In the genomic region with DNA sequence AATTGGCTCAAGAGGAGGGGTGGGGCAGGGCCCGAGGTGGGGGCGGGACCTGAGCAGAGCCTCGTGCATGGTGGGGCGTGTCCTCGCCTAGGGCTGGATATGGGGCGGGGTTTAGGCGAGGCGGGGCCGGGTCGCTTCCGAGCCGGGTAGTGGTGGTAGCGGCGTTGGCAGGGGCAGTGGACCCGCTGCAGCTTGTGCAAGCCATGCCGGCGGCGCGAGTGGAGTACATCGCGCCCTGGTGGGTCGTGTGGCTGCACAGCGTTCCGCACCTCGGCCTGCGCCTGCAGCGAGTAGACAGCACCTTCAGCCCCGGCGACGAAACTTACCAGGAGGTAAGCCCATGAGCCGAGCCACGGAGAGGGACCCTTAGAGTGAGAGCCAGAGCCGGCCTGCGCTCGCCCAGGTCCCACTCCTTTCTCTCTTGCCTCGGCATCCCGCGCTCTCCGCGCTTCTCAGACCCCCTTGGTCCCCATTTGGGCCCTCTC, we compare ENCODE assay signal across 8 mouse cellular contexts. TPM values are rescaled to one million over a fixed set of nuclear protein-coding genes. Genes with fewer than 3 reads are reported as not detected.
DNase-seq lines count a peak whose midpoint lies in the region; ATAC-seq lines count a peak whose summit lies in the region.

Ttyh2 (plus strand) TSS at position 91 of the 485 bp plus-strand sequence.

- H3K27ac ChIP-seq in hindbrain, embryonic 13.5 days = peak within 1 kb of the TSS; percentile 66

- ATAC-seq in activated CD4-positive, CD25-positive, alpha-beta regulatory T cell, adult 4 months = peak; percentile 48
- ATAC-seq in hindbrain, embryonic 13.5 days (ENCODE audit: low FRiP score) = peak; percentile 73

- peak; percentile 89 to 93 for DNase-seq in cerebellum, postnatal 14 days
- peak; percentile 44 to 49 for DNase-seq in frontal cortex, postnatal 36 days (ENCODE audit: low spot score in 2 of 2)
- DNase-seq in layer of hippocampus, postnatal 36 days = peak; percentile 55 to 69
- peak; percentile 91 to 93 for DNase-seq in lung, postnatal 4 days
- peak; percentile 48 to 59 for DNase-seq in right cerebral cortex, adult 2 months (ENCODE audit: low spot score in 2 of 2)
- DNase-seq in urinary bladder, postnatal 36 days (ENCODE audit: low spot score in 2 of 2) = peak; percentile 61 to 86

- peaks cover 38% of the 10 kb centered on the region for H3K36me3 ChIP-seq in hindbrain, embryonic 13.5 days

- peak within 1 kb of the TSS; percentile 77 for H3K4me2 ChIP-seq in hindbrain, embryonic 13.5 days

- peak within 1 kb of the TSS; percentile 52 for H3K4me3 ChIP-seq in hindbrain, embryonic 13.5 days

- WGBS in hindbrain, embryonic 13.5 days = 1% methylated on average over 40 of the region's 40 CpGs

- no peaks in the 10 kb centered on the region for H3K9me3 ChIP-seq in hindbrain, embryonic 13.5 days

- peak within 1 kb of the TSS; percentile 77 for H3K9ac ChIP-seq in hindbrain, embryonic 13.5 days

- peaks cover 16% of the 10 kb centered on the region for H3K27me3 ChIP-seq in hindbrain, embryonic 13.5 days

- H3K4me1 ChIP-seq in hindbrain, embryonic 13.5 days (replicated peaks) = peaks cover 63% of the 10 kb centered on the region

RNA-seq across cellular contexts. Expression of gene Ttyh2, which starts in this region (rescaled TPM):
- polyA plus RNA-seq in activated CD4-positive, CD25-positive, alpha-beta regulatory T cell, adult 4 months (2017; shearing (Covaris generic)) = 1 to 10 TPM; 2.4 to 3.3 TPM
- 33.0 and 33.9 TPM in 2 replicates for polyA plus RNA-seq in hindbrain, embryonic 13.5 days (2015; fragmentation: Nextera tagmentation; extraction: Ambion mirVana)
- 10 to 100 TPM; 29.5 to 30.6 TPM for total RNA-seq in layer of hippocampus, postnatal 36 days (2021)

Comparison
In these comparisons a context has a peak if more than half of its experiments do, and no peak if none do; other contexts are left out.
1. Peak in every context shown above with its lines: DNase-seq, ATAC-seq, H3K4me3 ChIP-seq and H3K27ac ChIP-seq.